Mouse (Mus musculus) forelimb bud, embryonic 11.5 days (tissue): ENCODE data around the gene Lmnb2.

ENCODE experiments used
- DNase-seq: peaks from one replicate; pipeline ENCODE4 v3.0.0-alpha.2; 2012; ENCODE audit warnings: low read depth, low spot score

Gene Lmnb2

DNA sequence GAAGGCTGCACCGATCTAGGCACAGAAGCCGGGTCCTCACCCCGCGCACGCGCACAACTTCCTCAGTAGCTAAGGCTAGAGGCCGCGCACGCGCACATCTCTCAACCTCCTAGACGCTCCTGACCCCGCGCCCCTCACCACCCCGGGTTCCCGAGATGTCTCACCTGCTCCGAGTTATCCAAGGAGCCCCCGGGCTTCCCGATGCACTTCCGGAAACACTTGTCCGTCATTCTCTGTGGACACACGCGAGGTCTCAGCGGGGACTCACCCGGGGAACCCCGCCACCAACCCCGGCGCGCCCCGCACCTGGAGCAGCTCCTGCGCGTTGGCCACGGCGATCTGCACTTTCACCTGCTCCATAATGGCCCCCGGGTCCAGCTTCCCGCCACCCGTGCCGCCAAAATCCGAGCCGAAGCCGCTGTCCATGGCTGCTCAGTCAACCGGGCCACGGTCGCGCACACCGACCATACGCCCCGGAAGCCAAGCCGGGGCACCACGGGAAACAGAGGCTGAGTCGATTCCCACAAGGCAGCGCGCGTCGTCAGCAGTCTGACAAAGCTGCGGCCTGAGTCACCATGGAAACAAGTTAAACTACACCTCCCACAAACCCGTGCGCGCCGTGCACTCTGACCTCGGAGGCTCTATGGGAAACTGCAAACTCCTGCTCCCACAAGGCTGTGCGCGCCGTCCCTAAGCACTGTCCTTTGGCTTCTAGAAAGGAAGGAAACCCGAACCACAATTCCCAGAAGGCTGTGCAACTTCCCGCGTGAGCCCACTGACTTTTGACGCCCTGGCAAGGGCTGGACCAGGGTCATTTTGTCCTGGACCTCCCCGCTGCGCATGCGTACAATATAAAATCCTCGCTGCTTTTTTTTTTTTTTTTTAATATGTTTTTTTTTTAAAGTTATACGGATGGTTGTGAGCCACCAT lies 17.5 kb downstream of the Lmnb2 start, which contains the start of gene Timm13:
Gene Timm13, minus strand, starts transcription at position 652 of the 930 bp plus-strand sequence.
- peak; percentile 100 for DNase-seq

DNA sequence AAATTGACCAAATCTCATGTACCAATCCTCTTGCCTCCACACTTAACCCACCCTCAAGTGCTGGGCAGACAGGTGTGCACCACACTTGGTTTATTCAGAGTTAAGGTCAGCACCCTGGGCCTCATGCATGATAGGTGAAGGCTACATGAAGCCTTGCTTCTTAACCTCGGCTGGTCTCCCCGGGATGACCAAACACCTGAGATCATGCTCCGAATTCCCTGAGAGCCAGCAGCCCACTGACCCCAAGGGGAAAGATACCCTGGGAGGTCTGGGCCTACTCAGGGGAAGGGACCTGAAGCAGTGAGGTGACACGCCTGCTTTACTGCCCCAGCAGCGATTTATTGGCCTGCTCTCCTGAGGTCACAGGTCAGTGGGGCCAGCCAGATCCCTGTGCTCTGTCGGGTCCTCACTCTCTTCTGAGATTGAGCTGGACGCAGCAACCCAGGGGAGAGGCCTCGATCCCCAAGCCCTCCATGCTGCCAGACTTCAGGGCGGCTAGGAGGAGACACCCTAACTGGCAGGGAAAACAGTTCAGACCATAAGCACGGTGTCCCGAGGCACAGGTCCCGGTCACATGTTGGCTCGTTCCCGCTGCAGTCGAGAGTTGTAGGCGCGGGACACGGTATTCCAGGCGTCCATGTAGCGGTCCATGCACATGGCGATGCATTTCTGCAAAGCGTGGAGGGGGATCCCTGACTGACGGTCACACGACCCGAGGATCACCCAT lies 18.3 kb downstream of the Lmnb2 start:
- DNase-seq: no peak

DNA sequence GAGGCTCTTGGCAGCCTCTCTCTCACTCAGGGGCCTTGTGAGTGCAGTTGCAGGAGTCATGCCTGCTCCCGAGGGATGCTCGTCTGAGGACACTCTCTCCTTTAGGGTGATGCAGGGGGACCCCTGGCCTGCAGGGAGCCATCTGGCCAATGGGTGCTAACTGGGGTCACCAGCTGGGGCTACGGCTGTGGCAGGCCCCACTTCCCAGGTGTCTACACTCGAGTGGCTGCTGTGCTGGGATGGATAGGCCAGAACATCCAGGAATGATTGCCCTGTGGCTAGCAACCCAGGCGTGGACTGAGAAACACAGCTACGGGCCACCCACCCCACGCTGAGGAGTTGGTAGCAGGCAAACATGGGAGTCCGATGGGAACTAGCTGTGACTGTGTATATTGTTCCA lies 19.0 kb downstream of the Lmnb2 start:
- no peak for DNase-seq

DNA sequence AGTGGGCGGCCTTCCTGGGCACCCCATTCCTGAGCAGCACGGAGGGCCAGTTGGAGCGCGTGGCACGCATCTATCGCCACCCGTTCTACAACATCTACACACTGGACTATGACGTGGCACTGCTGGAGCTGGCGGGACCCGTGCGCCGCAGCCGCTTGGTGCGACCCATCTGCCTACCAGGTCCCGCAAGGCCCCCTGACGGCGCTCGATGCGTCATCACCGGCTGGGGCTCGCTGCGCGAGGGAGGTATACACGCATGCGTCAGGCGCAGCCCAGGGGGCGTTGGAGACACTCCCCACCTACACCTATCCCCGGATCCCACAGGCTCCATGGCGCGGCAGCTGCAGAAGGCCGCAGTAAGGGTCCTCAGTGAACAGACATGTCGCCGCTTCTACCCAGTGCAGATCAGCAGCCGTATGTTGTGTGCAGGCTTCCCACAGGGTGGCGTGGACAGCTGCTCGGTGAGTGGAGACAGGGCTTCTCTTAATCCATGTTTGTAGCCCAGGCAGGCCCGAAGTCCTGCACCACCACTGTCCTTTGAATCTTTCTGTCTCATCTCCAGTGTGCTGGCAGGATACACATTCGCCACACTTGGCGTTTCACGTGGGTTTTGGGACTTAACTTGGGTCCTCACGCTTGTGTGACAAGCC lies 20.1 kb downstream of the Lmnb2 start:
- no peak for DNase-seq

DNA sequence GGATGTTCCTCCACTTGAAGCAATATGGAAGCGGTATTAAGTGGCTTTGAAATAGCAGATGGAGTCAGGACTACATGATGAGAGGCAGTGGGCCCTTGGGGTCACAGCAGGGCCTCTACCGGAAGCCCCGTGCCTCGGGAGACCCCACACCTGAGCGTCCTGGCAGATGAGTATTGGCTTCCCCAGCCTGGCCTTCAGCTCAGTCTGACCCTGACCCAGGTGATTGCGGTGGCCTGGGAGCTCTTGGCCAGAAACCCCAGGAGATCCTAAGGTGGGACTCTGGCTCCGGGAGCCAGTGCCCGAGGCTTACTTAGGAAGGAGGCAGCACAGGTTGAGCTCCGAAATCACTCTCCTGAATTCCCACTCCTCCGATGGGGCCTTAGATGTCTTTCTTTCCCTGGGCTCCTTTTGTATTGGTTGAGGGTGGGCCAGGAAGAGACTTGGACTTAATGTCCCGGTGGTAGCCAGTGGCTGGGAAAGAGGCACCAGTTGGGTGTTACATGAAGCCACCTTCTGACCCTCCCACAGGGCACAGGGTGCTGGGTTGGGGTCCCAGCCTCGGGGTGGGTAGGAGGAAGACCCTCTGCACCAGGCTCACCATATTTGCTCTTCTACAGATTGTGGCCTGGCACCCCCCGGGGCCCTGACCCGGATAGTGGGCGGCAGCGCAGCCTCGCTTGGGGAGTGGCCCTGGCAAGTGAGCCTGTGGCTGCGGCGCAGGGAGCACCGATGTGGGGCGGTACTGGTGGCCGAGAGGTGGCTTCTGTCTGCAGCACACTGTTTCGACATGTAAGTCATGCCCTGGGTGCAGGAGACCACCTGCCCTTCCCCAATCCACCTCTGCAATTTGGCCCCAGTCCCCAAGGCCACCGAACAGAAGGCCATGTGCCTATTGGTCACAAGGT lies 21.2 kb downstream of the Lmnb2 start:
- DNase-seq: no peak

DNA sequence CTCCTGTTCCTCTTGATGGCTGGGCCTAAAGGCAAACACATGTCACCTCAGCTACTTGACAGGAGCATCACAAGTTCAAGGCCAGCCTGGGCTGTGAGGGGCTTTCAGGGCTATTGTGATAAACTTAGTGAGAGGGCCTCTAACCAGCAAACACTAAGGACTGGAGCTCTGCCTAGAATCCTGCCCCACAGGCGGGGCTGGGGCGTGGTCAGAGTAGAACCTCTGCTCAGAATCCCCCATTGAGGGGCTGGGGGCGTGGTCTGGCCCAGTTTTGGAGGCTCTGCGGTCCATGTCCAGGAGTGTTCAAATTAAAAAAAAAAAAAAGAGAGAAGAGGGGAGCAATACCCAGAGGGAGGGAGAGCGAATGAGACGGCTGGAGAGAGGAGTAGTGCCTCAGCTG lies 22.3 kb downstream of the Lmnb2 start:
- no peak for DNase-seq

DNA sequence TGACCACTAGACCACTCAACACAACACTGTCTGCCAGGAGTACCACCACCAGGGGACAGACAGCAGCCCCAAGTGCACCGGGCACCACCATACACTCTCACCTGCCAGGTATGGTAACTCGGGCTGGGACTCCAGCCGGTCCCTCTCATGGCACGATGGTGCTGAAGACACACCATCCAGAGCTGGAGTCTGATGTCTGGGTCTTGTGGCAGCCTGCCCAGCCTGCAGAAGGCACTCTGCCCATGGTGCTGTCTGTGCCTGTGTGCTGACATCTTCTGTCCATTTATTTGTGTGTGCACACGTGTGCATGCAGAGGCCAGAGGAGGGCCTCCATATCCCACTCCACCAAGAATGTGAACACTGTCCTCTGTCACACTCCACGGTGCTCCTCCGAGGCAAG lies 22.9 kb downstream of the Lmnb2 start:
- no peak for DNase-seq

DNA sequence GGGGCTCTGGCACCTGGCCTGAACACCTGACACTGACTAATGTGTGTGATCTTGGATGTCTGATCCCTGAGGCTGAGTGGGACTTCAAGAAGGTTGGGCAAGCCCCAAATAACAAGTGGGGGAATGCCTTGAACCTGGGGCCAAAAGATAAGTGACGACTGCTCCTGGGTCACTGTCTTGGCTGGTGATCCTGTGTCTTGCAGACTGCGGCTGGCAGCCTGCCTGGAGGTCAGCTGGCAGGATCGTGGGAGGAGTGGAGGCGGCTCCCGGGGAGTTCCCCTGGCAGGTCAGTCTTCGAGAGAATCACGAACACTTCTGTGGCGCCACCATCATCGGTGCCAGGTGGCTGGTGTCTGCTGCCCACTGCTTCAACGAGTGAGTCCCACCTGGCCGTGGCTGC lies 30.9 kb downstream of the Lmnb2 start:
- no peak for DNase-seq

DNA sequence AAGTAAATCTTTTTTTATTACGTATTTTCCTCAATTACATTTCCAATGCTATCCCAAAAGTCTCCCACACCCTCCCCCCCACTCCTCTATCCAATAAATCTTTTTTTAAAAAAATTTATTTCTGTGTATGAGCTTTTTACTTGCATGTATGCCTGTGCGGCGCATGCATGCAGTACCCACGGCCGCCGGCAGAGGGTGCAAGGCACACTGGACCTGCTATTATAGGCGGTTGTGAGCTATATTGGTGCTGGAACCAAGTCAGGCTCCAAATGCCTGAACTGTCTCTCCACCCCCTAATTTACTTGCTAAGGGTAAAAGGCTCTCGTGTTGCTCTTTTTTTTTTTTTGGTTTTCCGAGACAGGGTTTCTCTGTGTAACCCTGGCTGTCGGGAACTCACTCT lies 36.7 kb downstream of the Lmnb2 start:
- peak; percentile 72 for DNase-seq

DNA sequence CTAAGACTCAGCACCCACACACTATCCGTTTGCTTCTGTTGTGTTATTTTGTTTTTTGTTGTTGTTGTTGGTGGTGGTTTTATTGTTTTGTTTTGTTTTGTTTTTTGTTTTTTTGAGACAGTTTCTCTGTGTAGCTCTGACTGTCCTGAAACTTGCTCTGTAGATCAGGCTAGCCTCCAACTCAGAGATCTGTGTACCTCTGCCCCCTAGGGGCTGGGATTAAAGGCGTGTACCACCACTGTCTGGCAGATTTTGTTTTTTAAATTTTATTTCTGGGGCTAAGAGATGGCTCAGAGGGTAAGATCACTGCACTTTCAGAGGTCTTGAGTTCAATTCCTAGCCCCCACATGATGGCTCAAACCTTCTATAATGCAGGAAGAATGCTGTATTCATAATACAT lies 37.1 kb downstream of the Lmnb2 start:
- DNase-seq: no peak

DNA sequence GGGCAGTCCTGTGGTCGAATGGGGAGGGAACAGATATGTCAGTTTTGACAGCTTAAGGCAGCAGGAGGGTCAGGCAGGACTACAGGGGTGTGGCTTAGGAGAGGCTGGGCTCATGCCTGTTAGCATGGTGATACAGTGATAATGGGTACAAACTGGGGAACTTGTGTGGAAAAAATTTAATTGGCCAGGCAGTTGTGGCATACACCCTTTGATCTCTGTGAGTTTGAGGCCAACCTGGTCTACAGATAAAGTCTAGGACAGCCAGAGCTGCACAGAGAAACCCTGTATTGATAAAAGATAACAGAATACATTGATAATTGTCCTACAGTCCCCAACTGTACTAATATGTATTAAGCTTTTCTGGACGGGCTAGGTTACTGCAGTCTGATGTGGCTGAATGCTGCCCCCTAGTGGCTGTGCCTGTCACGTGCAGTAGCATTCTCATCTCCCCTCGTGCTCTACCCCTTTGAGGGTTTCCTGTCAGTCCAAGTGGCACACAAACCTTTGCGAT lies 37.9 kb downstream of the Lmnb2 start:
- peak; percentile 73 for DNase-seq

DNA sequence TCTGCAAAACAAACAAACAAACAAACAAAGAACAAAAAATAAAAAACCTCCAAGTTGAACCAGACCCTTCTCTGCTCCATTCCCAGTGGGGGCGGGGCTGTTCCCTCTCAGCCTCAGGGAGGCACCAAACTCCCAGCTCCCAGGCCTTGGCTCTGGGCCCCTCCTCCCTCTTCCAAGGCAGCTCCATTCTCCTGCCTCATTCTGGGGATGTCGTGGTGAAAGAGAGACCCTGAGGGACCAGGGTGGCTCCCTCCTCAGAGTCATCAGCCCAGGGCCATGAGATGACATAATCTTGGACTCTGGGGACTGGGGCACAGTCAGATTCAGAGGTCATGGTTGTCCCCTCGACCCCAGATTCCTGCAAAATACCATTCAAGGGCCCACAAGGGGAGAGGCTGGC lies 41.5 kb downstream of the Lmnb2 start:
- no peak for DNase-seq

DNA sequence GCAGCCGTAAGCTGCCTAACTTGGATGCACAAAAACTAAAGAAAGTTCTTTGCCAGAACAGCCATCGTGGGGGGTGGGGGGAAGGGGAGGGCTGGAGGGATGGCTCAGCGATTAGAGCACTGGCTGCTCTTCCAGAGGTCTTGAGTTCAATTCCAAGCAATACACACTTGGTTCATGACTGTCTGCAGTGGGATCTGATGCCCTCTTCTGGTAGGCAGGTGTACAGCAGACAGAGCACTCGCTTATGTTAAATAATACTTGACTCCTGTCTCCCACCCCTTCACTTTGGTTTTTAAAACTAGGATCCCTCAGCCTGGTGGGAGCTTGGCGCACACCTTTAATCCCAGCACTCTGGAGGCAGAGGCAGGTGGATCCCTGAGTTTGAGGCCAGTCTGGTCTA lies 42.0 kb downstream of the Lmnb2 start:
- DNase-seq: peak; percentile 63

DNA sequence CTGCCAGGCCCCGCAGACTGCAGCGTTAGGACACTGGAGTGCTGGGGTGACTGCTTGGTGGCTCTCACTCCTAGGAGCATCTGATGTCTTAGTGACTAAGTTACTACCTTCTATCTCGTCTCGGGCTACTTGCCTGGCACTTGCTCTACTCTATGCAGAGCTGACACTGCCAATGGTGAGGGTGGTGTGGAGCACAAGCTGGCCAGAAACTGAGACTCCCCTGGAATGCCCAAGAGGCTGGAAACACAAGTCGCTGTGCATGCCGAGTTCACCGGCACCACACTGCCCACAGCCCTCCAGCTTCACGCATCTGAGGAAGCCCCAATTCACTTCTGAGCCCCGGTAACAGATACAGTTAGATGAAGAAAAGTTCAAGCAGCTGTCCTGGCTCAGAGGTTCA lies 44.0 kb downstream of the Lmnb2 start:
- no peak for DNase-seq

DNA sequence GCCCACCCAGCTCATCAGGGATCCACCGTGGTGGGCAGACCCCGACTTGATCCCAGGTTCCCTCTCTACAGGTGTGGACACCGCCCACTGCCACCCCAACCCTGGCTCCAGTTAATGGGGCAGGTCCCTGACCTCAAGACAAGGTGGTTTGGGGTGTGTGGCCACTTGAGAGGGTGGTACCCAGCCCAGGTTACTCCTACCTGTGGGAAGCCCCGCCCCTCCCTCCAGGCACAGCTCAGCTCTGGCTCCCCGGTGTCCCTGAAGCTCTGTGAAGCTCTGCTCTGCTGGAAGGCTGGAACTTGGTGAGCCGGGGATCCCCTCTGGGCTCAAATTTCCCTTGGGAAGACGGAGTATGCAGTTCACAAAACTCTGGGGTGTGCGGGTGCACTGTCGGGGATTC lies 46.5 kb downstream of the Lmnb2 start, which contains the start of gene Tmprss9:
Gene Tmprss9, plus strand, starts transcription at position 268 of the 400 bp plus-strand sequence.
- DNase-seq: no peak

DNA sequence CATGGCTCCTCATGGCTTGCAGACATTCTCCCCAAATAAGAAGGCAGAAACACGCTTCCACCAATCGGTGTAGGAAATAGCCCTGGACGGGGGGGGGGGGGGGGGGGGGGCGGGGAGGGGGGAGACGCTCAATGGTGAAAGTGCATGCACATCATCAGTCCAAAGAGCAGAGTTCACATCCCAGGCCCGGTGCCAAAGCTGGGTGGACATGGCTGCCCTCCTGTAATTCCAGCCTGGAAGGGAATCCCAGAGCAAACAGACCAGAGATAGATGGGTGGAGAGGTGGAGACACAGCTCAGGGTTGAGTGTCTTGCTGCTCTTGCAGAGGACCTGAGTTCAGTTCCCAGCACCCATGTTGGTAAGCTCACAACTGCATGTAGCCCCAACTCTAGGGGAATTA lies 47.1 kb downstream of the Lmnb2 start:
- no peak for DNase-seq

DNA sequence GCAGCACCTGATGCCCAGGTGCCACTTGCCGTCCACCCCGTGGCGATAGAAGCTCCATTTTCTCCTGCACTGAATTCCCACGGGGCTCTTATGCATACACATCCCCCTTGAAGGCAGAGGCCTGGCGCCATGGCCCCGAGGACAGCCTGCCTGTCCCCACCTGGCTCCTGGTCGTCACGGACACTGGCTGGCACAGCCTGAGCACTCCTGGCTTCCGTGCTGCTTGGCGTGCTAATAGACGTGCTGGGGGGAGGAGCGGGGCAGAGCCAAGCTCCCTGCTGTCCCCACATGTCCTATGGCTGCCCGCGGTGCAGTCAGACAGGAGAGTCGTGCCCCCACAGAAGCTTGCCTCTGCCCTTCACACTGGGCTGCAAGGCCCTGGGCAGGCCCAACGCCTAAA lies 53.6 kb downstream of the Lmnb2 start:
- DNase-seq: no peak

DNA sequence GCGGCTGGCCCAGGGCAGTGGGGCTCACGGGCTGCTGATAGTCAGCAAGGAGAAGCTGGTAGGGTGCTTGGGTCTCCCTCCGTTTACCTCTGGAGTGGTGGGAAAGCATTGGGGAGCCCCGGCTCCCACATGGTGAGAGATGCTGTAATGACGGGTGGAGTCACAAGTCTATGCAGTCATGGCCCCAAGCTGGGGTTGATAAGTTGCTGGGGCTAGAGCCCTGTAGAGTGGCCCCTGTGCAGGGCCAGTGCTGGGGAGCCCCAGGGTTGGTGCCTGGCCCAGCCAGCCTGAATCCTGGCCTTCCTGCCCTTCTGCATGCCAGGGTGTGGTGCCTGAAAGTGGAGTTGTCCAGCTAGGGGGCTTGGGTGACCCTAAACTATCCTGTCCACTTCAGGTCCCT lies 55.7 kb downstream of the Lmnb2 start:
- no peak for DNase-seq

DNA sequence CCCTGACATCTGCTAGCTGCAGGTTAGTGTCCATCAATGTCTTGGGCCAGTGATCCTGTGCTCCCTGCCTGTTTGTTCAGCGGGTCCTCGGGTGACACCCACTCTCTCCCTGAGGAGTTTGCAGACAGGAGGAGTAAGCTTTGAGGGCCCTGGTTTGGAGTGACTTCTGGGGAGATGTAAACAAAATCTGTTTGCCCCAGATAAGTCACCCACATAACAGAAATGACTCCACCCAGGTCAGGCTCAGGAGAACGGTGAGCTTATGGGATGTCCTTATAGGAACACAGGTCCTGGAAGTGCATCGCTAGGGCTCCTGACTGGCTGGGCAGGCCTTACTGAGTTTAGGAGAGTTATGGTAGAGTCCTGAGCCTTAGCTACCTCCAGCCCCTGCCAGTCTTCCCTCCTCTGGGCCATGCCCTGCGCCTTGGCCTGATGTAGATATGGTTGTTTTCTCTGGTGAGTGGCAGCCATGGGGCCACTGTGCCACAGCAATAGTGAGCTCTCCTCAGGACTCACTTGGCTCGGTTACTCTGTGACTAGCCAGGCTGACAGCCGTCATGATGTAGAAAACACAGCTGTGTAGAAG lies 59.6 kb downstream of the Lmnb2 start:
- DNase-seq: no peak

DNA sequence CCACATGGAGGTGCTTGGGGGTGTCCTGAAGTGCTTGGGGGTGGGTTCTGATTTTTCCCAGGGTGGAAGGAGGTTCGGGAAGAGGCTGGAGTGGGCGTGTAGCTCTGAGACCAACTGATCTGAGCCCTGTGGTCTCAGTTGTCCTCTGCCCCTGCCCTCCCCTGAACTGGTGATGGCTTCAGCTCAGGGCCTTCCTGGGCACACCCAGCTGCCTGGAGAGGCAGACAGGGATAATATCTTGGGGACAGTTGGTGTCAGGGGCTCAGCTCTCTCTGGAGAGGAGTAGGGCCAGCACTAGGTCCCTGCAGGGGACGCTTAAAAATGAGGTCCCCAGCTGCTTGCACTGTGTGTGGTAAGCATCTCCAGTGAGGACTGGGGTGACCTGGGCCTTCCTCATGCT lies 60.2 kb downstream of the Lmnb2 start:
- no peak for DNase-seq

DNA sequence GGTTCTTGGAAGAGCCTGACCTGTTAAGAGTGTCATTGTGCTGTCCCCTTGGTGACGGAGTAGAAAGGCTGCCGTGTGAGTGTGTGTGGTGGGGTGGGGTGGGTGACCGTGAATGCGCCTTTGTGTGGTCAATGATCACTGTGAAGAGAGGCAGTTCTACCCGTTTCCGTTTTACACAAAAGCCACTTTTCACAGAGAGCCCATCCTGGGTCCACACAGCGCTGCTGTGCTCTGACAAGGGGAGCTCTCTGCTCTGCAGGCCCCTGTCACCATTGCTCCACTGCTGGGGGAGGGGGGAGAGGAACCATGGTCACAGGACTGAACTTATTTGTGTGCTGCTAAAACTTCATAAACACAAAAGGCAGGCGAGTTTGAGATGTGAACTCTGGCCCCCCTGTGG lies 60.7 kb downstream of the Lmnb2 start:
- no peak for DNase-seq
